Mouse (Mus musculus) intestine, postnatal 0 days (tissue): ENCODE data around the gene Gm11627. TPM values are rescaled to one million over a fixed set of nuclear protein-coding genes. Genes with fewer than 3 reads are reported as not detected.

Experiments used
- ATAC-seq: fragments of 200-750 bp; cut with Nextera tagmentation; 2 replicates; pipeline ENCODE4 v1.8.0; 2017; ENCODE audit warnings: mild to moderate bottlenecking, moderate TSS enrichment, moderate library complexity
- H3K27ac ChIP-seq: fragments of 300-500 bp; sonication (generic); 2 replicates; pipeline ENCODE4 v1.5.1; 2014; ENCODE audit warnings: mild to moderate bottlenecking, low read depth, low read length, moderate library complexity
- H3K27me3 ChIP-seq: fragments of 300-500 bp; sonication (generic); replicated peaks from 2 replicates; pipeline ENCODE4 v1.6.1; 2014; ENCODE audit warnings: low read length, mixed read lengths; ENCODE audit not compliant: control insufficient read depth, insufficient read depth
- H3K36me3 ChIP-seq: fragments of 300-500 bp; sonication (generic); 2 replicates; pipeline ENCODE4 v1.6.1; 2014; ENCODE audit warnings: mild to moderate bottlenecking, moderate library complexity; ENCODE audit not compliant: control insufficient read depth, insufficient read depth
- H3K4me1 ChIP-seq: fragments of 300-500 bp; sonication (generic); replicated peaks from 2 replicates; pipeline ENCODE4 v1.6.1; 2014; ENCODE audit warnings: antibody characterized with exemption, low read length, mixed read lengths; ENCODE audit not compliant: control insufficient read depth, insufficient read depth
- H3K4me2 ChIP-seq: fragments of 300-500 bp; sonication (generic); replicated peaks from 2 replicates; pipeline ENCODE4 v1.6.1; 2014; ENCODE audit warnings: low read depth, mild to moderate bottlenecking, moderate library complexity
- H3K4me3 ChIP-seq: fragments of 300-500 bp; sonication (generic); 2 replicates; pipeline ENCODE4 v1.5.1; 2014; ENCODE audit warnings: low read depth, low read length
- H3K9ac ChIP-seq: fragments of 300-500 bp; sonication (generic); 2 replicates; pipeline ENCODE4 v1.6.1; 2014; ENCODE audit warnings: mild to moderate bottlenecking, low read depth, low read length
- H3K9me3 ChIP-seq: fragments of 300-500 bp; sonication (generic); 2 replicates; pipeline ENCODE4 v1.6.1; 2016; ENCODE audit warnings: mixed run types; ENCODE audit not compliant: control insufficient read depth
- CTCF ChIP-seq: sonication (generic); IDR thresholded peaks from 2 replicates; pipeline ENCODE4 v1.5.1; 2016; ENCODE audit warnings: low read depth, mild to moderate bottlenecking, control low read depth, antibody characterized with exemption, moderate library complexity
- WGBS: fragments of 180-500 bp; shearing (Covaris S2); extraction: QIAGEN DNeasy Blood & Tissue Kit; methylation state at CpG from one replicate; pipeline ENCODE4 v1.1.7; 2014; 5-methylcytosine and 5-hydroxymethylcytosine counted together
- polyA plus RNA-seq: library from polyadenylated mRNA; unstranded; fragments of >200 nt; fragmentation: Nextera tagmentation; extraction: Ambion mirVana; gene quantifications from 2 replicates; pipeline ENCODE4 v1.2.1, GENCODE M21; 2015

Gene Gm11627
- polyA plus RNA-seq, 1 experiment from 2014 or later: 11.2 TPM

GRCm38 (mm10) chr11:102619449-102619848 lies 40.2 kb upstream of the Gm11627 start:
- H3K4me2 ChIP-seq: no peak overlapping the region
- no peak overlapping the region for H3K4me3 ChIP-seq
- no peaks in the 10 kb centered on the region for H3K27me3 ChIP-seq
- TF ChIP-seq CTCF: peak; percentile 41
- no peak for ATAC-seq
- H3K4me1 ChIP-seq: peaks cover 6% of the 10 kb centered on the region
- 62% methylated on average over 2 of the region's 2 CpGs for WGBS
- H3K9me3 ChIP-seq: no peaks in the 10 kb centered on the region
- H3K36me3 ChIP-seq: no peaks in the 10 kb centered on the region
- no peak overlapping the region for H3K9ac ChIP-seq
- H3K27ac ChIP-seq: no peak overlapping the region

GRCm38 (mm10) chr11:102611317-102611705 lies 32.0 kb upstream of the Gm11627 start:
- WGBS: 33% methylated on average over 6 of the region's 6 CpGs

GRCm38 (mm10) chr11:102610675-102611316 lies 31.5 kb upstream of the Gm11627 start:
- Histone ChIP-seq H3K4me2 (no peak overlapping the region), H3K27me3 (peaks cover 18% of the 10 kb centered on the region), H3K4me3 (no peak overlapping the region), H3K36me3 (no peaks in the 10 kb centered on the region), H3K9ac (no peak overlapping the region), H3K4me1 (no peaks in the 10 kb centered on the region), H3K9me3 (no peaks in the 10 kb centered on the region), H3K27ac (no peak overlapping the region)
- TF ChIP-seq CTCF: no peak
- 46% methylated on average over 9 of the region's 9 CpGs for WGBS
- ATAC-seq: no peak

More at GRCm38 (mm10) chr11:102611317-102611705, 32.0 kb upstream of the Gm11627 start:
- Histone ChIP-seq H3K27me3 (peaks cover 13% of the 10 kb centered on the region), H3K9ac (no peak overlapping the region), H3K4me1 (no peaks in the 10 kb centered on the region), H3K27ac (no peak overlapping the region), H3K36me3 (no peaks in the 10 kb centered on the region), H3K4me3 (no peak overlapping the region), H3K9me3 (no peaks in the 10 kb centered on the region), H3K4me2 (no peak overlapping the region)
- no peak for TF ChIP-seq CTCF
- ATAC-seq: no peak

- Histone ChIP-seq H3K9ac (no peak overlapping the region), H3K36me3 (no peaks in the 10 kb centered on the region), H3K4me3 (no peak overlapping the region), H3K4me1 (no peaks in the 10 kb centered on the region), H3K27me3 (peaks cover 23% of the 10 kb centered on the region), H3K27ac (no peak overlapping the region), H3K9me3 (no peaks in the 10 kb centered on the region), H3K4me2 (no peak overlapping the region)
- WGBS: 46% methylated on average over 4 of the region's 4 CpGs
- no peak for ATAC-seq
- no peak for TF ChIP-seq CTCF
Measured at GRCm38 (mm10) chr11:102610260-102610659, 31.0 kb upstream of the Gm11627 start.

- Histone ChIP-seq H3K4me1 (no peaks in the 10 kb centered on the region), H3K4me3 (no peak overlapping the region), H3K9ac (no peak overlapping the region), H3K9me3 (no peaks in the 10 kb centered on the region), H3K27me3 (peaks cover 31% of the 10 kb centered on the region), H3K36me3 (no peaks in the 10 kb centered on the region), H3K27ac (no peak overlapping the region), H3K4me2 (no peak overlapping the region)
- ATAC-seq: no peak
- 64% methylated on average over 8 of the region's 8 CpGs for WGBS
- TF ChIP-seq CTCF: no peak
Measured at GRCm38 (mm10) chr11:102609483-102609882, 30.2 kb upstream of the Gm11627 start.

- Histone ChIP-seq H3K9ac (no peak overlapping the region), H3K4me2 (no peak overlapping the region), H3K27ac (no peak overlapping the region), H3K9me3 (no peaks in the 10 kb centered on the region), H3K27me3 (peaks cover 34% of the 10 kb centered on the region), H3K36me3 (no peaks in the 10 kb centered on the region), H3K4me3 (no peak overlapping the region), H3K4me1 (no peaks in the 10 kb centered on the region)
- 48% methylated on average over 4 of the region's 4 CpGs for WGBS
- no peak for ATAC-seq
- TF ChIP-seq CTCF: no peak
Measured at GRCm38 (mm10) chr11:102608691-102609090, 29.4 kb upstream of the Gm11627 start.
